Mouse (Mus musculus): ENCODE results near the gene Smox. TPM values are rescaled to one million over a fixed set of nuclear protein-coding genes. Genes with fewer than 3 reads are reported as not detected.
"Not testable (repeated sequence)": the region's sequence is repeated elsewhere in the genome, so short reads cannot be mapped to it uniquely, and the experiment has no call there.

Smox gene
- total RNA-seq (2014; fragmentation: Nextera tagmentation): 12.5 and 27.3 TPM in 2 replicates
- 8.7 and 18.9 TPM in 2 replicates for total RNA-seq (2017)

DNA sequence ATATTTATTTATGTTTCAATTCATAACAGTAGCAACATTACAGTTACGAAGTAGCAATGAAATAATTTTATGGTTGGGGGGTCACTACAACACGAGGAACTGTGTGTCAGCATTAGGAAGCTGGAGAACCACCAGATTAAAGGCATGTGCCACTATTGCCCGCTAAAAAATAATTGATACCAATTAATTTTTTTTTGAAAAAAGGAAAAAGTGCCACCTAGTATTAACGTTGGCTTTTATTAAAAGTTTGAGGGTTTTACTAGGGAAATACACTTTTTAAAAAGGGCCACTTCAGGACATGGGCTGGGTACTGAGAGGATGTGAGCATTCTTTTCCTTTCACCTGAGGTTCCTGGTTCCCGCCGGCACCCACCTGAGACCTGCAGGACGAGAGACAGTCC, at the start of gene Smox:
TSS of gene Smox (plus strand) at position 301 of the 400 bp plus-strand sequence.
- no peak for ATAC-seq (replicated peaks; ENCODE audit: low FRiP score, low TSS enrichment, poor library complexity, severe bottlenecking)

- ATAC-seq (replicated peaks; ENCODE audit: low FRiP score, low TSS enrichment, poor library complexity, severe bottlenecking): no peak
These were observed 48.0 kb upstream of the Smox start for GRCm38 (mm10) chr2:131443084-131443890.

DNA sequence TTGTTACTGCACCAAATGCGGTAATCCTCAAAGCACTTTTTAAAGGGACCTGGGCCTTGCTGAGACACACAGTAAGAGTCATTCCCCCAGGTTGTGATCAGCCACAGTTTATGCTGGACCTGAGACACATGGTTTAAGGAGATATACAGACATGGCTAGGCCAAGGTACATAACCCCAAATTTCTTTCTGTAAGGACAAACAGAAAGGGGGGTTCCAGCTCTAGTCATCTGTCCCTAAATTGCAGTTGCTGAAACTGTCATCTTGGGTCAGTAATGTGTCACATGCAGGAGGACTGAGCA, 47.5 kb upstream of the Smox start:
- no peak for ATAC-seq (replicated peaks; ENCODE audit: low FRiP score, low TSS enrichment, poor library complexity, severe bottlenecking)

GRCm38 (mm10) chr2:131446416-131446982, 44.8 kb upstream of the Smox start:
- ATAC-seq (replicated peaks; ENCODE audit: low FRiP score, low TSS enrichment, poor library complexity, severe bottlenecking): no peak

DNA sequence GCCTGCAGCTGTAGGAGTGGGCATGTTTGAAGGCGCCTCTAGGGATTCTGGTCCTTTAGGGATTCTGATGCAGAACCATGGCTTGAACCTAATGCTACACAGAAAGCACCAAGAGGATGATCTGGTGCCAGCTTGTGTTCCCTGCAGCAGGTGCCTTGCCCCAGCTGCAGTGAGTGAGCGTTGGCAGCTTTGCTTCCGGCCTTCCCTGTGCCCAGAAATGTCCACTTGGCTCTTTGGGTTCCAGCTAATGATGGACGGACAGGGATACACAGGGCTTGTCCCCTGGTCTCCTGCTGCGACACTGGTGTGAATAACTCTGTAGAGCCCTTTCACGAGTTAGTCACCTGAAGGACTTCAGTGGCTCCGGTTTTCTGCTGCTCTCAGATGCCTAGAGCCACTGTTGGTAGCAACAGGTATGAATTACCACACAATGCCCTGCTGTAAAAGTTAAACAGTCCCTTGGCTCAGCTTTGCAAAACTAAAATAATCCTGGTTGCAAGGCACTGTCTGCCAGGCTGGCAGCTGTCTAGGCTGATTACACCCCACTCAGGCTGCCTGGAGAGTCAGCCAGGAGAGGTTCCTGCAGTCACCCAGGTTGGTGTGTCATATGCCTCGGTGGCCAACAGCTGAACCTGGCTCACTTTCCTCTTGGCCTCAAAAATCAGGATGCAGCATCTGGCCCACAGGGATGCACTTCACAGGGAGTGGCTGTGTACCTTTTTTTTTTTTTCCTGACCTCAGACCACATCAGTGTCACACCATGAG, 43.5 kb upstream of the Smox start:
- ATAC-seq (replicated peaks; ENCODE audit: low FRiP score, low TSS enrichment, poor library complexity, severe bottlenecking): peak; percentile 80

DNA sequence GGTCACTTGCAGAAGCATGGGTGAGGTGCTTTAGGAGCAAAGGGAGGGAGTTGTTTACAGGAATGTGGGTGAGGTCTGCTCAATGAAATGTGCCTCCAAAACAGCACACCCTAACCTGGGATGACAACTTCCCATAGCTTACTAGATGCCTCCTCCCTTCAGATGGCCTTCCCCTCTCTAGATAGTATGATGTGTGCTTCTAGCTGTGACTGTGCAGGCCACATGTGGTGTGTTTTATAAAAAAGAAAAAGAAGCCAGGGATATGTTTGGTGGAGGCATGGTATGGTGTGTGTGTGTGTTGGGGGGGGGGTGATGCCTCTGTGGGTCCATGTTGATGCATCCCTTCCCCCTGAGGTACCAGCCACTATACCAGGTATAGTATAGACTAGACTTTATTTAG, 42.9 kb upstream of the Smox start:
- ATAC-seq (replicated peaks; ENCODE audit: low FRiP score, low TSS enrichment, poor library complexity, severe bottlenecking): 0 out of 2 replicates have a peak, but pooled peaks have one; percentile 20

DNA sequence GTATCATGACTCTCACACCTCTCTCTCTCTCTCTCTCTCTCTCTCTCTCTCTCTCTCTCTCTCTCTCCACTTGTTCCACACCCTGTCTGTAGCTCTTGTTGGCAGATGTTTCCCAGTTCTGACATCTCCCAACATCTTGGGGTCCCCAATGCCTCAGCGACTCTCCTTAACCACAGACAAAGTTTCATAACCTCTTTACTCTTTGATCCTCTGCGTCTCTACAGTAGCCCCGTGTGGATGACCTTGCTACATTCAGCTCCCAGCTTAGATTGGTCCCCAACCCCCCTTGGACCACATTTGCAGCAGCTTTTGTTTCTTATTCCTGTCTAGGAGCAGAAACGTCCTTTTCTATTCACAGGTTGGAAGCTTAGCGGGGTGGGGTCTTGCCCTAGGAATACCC, 41.6 kb upstream of the Smox start:
- no peak for ATAC-seq (replicated peaks; ENCODE audit: low FRiP score, low TSS enrichment, poor library complexity, severe bottlenecking)

DNA sequence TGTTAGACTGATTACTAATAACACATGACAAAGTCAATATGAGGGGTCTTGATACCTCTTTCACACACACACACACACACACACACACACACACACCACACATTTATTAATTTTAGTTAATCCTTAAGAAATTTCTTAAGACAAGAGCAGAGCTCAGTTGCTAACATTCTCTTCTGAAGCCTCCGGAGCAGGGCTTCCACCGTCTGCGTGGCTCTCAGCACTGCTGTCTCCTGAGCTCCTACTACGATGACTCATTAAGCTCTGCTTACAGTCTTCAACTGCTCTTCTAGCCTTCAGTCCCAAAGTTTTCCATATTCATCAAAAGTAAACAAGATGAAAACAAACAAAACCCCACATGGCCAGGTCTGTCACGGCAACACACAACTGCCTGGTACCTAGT, 40.8 kb upstream of the Smox start:
- ATAC-seq (replicated peaks; ENCODE audit: low FRiP score, low TSS enrichment, poor library complexity, severe bottlenecking): no peak

DNA sequence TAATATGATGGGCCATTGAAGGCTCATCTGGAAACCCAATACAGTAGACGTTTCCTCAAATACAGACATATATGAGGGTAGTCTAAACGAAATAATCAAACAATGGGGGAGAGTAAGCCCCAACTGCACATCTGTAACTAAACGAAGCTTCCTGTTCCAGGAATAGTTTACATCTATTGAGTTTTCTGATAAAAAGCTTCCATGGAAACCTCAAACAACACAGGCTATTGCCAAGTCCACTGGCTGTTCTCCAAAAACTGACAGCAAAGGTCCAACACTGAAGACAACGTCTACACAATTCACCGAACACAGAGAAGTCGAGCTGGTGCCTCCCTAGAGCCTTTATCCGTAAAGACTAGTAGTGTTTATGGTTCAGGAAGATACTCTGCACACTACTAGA, 33.6 kb upstream of the Smox start:
- no peak for ATAC-seq (replicated peaks; ENCODE audit: low FRiP score, low TSS enrichment, poor library complexity, severe bottlenecking)

DNA sequence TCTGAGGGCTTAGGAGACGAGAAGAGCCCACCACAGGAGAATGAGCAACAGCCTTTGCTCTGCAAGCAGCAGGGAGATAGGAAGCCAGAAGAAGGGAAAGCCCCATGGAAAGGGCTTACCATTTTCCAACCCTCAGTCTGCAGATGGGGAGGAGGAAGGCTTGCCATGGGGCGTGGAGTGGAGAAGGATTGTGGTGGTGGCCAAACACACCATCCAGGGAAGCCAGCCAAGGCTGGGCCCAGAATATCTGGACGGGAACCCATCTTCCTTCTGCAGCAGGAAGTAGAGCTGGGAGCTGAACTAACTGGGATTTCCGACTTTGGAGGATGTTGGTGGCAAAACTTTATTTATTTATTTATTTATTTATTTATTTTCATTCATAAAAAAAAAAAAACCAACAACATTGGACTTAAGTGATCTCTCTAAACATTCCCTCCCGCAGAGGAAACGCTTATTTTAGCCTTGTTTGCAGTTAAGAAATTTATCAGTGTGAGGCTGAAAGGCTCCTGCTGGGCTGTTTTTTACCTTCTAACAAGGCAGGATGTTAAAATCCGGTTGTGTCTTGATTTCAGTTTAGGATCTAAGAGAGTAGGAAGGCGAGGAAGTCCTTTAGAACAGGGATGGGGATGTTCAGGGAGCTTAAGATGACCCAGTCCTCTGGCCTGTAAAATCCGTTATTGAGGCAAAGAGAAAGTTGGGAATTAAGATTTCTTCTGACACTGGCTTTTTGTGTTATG, 30.2 kb upstream of the Smox start:
- ATAC-seq (replicated peaks; ENCODE audit: low FRiP score, low TSS enrichment, poor library complexity, severe bottlenecking): no peak

- ATAC-seq (replicated peaks; ENCODE audit: low FRiP score, low TSS enrichment, poor library complexity, severe bottlenecking): no peak
These were observed 28.3 kb upstream of the Smox start for GRCm38 (mm10) chr2:131462991-131463390.

GRCm38 (mm10) chr2:131464147-131464546, 27.1 kb upstream of the Smox start:
- no peak for ATAC-seq (replicated peaks; ENCODE audit: low FRiP score, low TSS enrichment, poor library complexity, severe bottlenecking)

- ATAC-seq (replicated peaks; ENCODE audit: low FRiP score, low TSS enrichment, poor library complexity, severe bottlenecking): no peak
These were observed 24.6 kb upstream of the Smox start for GRCm38 (mm10) chr2:131466732-131467131.

DNA sequence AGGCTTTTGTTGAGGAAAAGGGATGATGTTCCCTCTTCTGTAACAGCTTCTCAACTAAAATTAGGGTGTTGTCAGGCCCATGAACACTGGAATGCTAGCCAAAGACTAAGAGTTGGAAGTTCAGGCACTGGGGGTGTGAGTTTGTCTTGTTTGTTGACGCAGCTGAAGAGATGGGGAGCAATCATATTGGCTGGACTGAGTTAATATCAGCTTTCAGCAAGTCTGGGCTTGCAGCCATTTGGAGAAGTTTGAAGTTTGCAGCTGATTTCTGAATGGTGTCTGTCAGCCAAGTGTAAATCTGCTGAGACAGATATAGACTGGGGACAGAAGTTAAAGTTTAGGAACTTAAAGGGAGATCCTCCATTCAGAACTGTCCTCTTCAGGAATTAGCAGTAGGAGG, 21.4 kb upstream of the Smox start:
- ATAC-seq (replicated peaks; ENCODE audit: low FRiP score, low TSS enrichment, poor library complexity, severe bottlenecking): peak; percentile 85

- no peak for ATAC-seq (replicated peaks; ENCODE audit: low FRiP score, low TSS enrichment, poor library complexity, severe bottlenecking)
These were observed 17.5 kb upstream of the Smox start for GRCm38 (mm10) chr2:131473749-131474148.

- ATAC-seq (replicated peaks; ENCODE audit: low FRiP score, low TSS enrichment, poor library complexity, severe bottlenecking): not testable (repeated sequence)
These were observed 14.2 kb upstream of the Smox start for GRCm38 (mm10) chr2:131477105-131477504.

GRCm38 (mm10) chr2:131477917-131478316, 13.4 kb upstream of the Smox start:
- no peak for ATAC-seq (replicated peaks; ENCODE audit: low FRiP score, low TSS enrichment, poor library complexity, severe bottlenecking)

DNA sequence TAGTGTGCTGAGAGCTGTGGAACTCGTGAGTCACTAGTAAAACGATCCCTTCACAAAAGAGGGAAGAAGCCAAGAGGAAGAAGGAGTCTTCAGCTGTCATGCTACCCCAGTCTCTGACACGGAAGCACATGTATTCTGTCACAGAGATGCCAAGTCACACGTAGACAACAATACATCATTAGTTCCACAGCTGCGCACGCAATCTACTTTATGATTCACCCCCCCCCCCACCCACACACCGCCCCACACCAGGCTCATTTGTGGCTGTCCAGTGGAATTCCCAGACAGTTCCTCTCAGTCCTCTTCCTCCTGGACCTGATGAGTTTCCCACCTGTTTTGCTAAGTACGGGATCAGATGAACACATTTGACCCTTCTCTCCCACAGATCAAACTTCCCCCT, 12.9 kb upstream of the Smox start:
- no peak for ATAC-seq (replicated peaks; ENCODE audit: low FRiP score, low TSS enrichment, poor library complexity, severe bottlenecking)

DNA sequence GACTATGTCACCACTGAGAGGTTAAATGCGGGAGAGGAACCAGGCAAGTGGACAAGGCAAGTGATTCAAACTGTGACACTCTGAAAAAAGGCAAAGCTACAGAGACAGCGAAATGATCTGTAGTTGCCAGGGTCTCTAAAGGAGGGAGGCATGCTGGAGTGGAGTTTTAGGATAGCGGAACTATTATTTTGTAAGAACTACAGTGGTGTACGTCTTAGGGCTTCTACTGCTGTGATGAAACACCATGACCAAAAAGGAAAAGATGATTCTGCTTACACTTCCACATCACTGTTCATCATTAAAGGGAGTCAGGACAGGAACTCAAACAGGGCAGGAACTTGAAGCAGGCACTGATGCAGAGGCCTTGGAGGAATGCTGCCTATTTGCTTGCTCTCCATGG, 12.4 kb upstream of the Smox start:
- ATAC-seq (replicated peaks; ENCODE audit: low FRiP score, low TSS enrichment, poor library complexity, severe bottlenecking): no peak

- no peak for ATAC-seq (replicated peaks; ENCODE audit: low FRiP score, low TSS enrichment, poor library complexity, severe bottlenecking)
These were observed 9.6 kb upstream of the Smox start for GRCm38 (mm10) chr2:131481733-131482132.
